Mouse (Mus musculus) bone marrow macrophage, adult 2 months (primary cell): ENCODE results near the gene Mylk2. TPM values are rescaled to one million over a fixed set of nuclear protein-coding genes. Genes with fewer than 3 reads are reported as not detected.
A peak's percentile ranks its signal among the peaks of the same experiment; 100 is the strongest.

ENCODE experiments used
- H3K27ac ChIP-seq: 2 replicates; pipeline ENCODE4 v1.5.1; 2012; ENCODE audit warnings: low read depth, low read length; ENCODE audit not compliant: insufficient read depth
- H3K4me1 ChIP-seq: 2 replicates; pipeline ENCODE4 v1.6.1; 2012; ENCODE audit warnings: low read length; ENCODE audit not compliant: control insufficient read depth, insufficient read depth
- H3K4me3 ChIP-seq: 2 replicates; pipeline ENCODE4 v1.5.1; 2012; ENCODE audit warnings: mild to moderate bottlenecking, low read length, moderate library complexity; ENCODE audit not compliant: insufficient read depth
- CTCF ChIP-seq: IDR thresholded peaks from 2 replicates; pipeline ENCODE4 v1.5.1; 2012; ENCODE audit warnings: low read depth, mild to moderate bottlenecking, low read length, moderate library complexity
- POLR2A ChIP-seq: IDR thresholded peaks from 2 replicates; pipeline ENCODE4 v1.6.1; 2012; ENCODE audit warnings: mild to moderate bottlenecking, low read depth, low read length, borderline replicate concordance
- polyA plus RNA-seq: library from polyadenylated mRNA; stranded (reverse); fragments of >200 nt; gene quantifications from 2 replicates; pipeline ENCODE4 v1.2.4, GENCODE M21; 2012; ENCODE audit not compliant: missing spikeins, insufficient read depth, insufficient read length

The Mylk2 gene
- polyA plus RNA-seq, 1 experiment = not detected

DNA sequence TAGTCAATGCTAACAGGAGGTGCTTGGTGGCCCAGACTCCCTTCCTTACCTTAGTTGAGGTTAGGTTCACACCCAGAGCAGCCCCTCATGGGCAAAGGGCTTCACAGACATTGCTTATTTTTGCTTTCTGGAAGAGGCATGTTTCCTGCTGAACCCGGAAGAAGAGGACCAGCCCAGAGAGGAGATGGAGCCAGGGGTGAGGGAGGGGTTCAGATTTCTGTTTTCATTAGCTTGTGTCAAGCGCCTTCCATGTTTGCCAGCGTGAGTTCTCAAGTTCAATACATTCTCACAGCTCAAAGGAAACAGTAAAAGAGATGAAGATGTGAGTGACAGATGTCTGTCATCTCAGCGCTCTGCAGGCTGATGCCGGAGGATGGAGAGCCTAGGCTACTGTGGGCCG lies 1.3 kb upstream of the Mylk2 start:
- H3K4me1 ChIP-seq = peaks cover 26% of the 10 kb centered on the region
- no peak overlapping the region for H3K27ac ChIP-seq
- TF ChIP-seq CTCF (no peak), POLR2A (no peak)
- H3K4me3 ChIP-seq = no peak overlapping the region

DNA sequence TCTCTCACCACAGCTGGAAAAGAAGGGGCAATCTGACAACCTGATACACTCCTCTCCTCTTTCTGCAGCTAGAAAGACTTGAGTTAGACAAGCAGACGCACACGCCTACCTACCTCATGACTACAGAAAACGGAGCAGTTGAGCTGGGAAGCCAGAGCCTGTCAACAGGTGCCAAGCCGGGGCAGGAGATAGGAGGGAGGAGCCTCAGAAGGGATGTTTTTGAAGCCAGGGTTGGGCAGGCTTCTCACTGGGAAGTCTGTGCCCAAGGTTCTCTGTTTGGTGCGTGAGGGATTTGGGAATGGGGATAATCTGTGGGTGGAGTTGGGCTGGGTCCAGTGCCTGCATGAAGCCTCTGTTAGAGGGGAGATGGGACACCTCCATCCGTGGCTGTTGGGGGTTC lies 280 bp downstream of the Mylk2 start:
- H3K27ac ChIP-seq = no peak overlapping the region
- H3K4me3 ChIP-seq = no peak overlapping the region
- peaks cover 13% of the 10 kb centered on the region for H3K4me1 ChIP-seq
- TF ChIP-seq POLR2A = no peak

DNA sequence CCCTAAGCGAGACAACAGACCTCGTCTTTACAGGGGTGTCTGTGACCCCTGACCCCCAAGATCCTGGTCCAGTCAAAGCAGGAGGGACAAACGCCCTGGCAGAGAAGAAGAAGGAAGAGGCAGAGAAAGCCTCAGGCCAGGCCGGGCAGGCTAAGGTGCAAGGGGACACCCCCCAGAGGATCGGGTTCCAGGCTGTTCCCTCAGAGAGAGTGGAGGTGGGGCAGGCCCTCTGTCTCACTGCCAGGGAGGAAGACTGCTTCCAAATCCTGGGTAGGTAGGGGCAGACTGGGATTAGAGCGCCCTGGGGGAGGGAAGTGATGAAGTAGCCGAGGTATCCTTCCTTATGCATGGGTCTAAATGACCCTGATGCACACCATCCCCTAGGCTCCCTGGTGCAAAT lies 2.3 kb downstream of the Mylk2 start:
- TF ChIP-seq POLR2A (no peak), CTCF (no peak)
- H3K4me1 ChIP-seq = peaks cover 4% of the 10 kb centered on the region; the same call in 1 of the 2 replicates
- no peak overlapping the region for H3K4me3 ChIP-seq

DNA sequence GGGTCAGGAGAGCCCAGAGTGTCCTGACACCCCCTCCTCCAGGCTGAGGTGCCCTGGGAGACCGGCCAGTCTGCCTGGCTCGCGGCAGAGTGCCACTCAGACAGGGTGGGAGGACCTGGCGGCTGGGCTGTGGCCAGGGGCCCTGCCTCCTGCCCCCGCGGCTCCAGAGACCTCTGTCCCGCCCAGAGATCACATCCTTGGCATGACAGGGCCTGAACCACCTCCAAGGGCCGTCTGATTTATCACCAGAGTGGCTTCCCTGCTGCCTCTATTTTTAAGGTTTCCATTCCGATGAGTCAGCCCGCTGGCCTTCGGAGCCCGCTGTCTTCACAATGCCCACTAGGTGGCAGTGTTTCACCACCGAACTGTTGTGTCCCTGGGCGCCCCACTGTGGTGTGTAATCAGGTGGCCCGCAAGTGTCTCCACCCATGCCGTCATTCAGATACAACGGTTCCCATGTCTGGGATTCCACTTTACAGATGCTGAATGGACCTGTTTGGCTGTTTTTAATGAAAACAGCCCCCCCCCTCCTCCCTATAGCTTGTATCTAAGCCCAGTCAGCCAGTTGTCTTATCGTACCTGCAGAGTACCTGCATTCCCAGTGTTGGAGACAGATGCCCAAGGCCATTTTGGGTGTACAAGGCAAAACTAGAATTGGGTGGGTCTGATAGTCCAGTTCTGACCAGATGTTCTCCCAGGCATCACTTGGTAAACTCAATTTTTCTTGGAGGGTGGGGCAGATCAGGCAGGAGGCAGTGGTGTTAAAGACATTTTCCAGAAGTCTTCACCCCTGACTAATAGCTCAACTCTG lies 3.4 kb downstream of the Mylk2 start:
- H3K4me3 ChIP-seq = no peak overlapping the region
- H3K27ac ChIP-seq = no peak overlapping the region
- H3K4me1 ChIP-seq = peaks cover 4% of the 10 kb centered on the region; the same call in 1 of the 2 replicates
- TF ChIP-seq CTCF (peak; percentile 98), POLR2A (no peak)

More for the DNA sequence above, 2.3 kb downstream of the Mylk2 start:
- no peak overlapping the region for H3K27ac ChIP-seq

DNA sequence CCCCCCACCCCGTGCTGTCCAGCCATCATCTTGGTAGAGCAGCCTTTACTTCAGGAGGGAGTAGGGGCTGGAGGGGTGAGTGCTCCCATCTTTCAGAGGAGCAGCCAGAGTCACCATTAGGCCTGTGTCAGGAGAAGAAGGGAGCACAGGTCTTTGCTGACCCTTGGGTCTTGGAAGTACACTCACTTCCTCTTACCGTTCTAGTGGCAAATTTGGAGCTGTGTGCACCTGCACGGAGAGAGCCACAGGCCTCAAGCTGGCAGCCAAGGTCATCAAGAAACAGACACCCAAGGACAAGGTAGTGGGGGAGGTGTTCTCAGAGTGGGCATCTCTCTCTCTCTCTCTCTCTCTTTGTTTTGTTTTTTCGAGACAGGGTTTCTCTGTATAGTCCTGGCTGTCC lies 4.3 kb downstream of the Mylk2 start:
- Histone ChIP-seq H3K4me3 (no peak overlapping the region), H3K4me1 (peaks cover 4% of the 10 kb centered on the region; the same call in 1 of the 2 replicates), H3K27ac (no peak overlapping the region)
- no peak for TF ChIP-seq POLR2A
- TF ChIP-seq CTCF = no peak

DNA sequence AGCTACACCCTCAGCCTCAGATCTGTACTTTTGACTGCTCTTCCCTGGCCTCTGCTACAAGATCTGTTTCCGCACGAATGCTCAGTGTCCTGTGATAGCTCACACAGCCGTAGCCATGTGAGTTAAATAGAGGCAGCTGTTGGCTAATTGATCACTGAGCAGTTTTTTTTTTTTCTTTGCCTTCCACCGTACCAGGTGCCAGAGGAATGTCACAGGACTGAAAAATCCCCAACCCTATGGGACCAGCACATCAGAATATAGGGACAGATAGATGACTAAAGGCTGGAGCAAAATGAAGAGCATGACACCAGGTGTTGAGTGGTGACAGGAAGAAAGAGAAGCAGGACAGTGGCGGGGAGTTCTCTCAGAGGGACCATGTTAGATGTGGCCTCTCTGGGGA lies 5.0 kb downstream of the Mylk2 start:
- H3K4me3 ChIP-seq = no peak overlapping the region
- TF ChIP-seq CTCF = no peak
- no peak for TF ChIP-seq POLR2A
- no peak overlapping the region for H3K27ac ChIP-seq
- H3K4me1 ChIP-seq = peaks cover 4% of the 10 kb centered on the region; the same call in 1 of the 2 replicates

DNA sequence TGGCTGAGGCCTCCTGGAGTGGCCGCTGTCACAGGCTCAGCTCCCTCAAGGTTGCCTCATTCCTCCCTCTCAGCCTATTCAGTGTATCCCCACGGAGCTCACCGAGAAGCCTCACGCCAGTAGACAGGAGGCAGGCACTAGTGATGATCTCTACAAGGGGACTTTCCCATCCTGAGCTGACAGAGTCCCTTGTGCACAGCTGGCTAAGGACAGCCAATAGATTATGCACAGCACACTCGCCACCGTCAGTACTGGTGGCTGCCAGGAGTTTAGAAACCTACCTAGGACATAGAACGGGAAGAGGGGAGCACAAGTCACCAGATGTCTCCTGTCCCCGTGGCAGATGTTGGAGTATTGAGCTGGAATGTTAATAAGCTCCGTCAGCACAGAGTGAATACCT lies 6.5 kb downstream of the Mylk2 start:
- H3K27ac ChIP-seq = no peak overlapping the region
- H3K4me1 ChIP-seq = peaks cover 4% of the 10 kb centered on the region; the same call in 1 of the 2 replicates
- TF ChIP-seq POLR2A (no peak), CTCF (no peak)
- no peak overlapping the region for H3K4me3 ChIP-seq

DNA sequence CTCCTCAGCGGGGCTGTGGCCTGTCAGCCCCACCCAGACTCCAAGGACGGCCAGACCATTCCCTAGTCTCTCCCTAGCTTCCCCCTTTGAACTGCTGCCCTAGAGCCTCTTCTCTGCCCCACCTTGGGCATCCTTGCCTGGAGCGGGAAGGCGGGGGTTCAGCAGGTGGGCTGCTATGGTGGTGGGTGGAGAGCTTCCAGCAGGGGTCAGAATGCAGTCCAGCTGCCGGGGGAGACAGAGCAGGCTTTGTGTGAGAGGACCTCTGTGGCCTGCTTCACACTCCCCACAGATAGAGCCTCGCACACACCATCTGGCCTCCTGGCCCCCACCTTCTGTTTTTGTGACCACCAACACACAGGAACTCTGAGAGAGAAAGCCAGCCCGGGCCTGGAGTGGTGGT lies 11.2 kb downstream of the Mylk2 start:
- H3K4me1 ChIP-seq = peaks cover 34% of the 10 kb centered on the region
- no peak overlapping the region for H3K4me3 ChIP-seq
- H3K27ac ChIP-seq = no peak overlapping the region
- TF ChIP-seq CTCF = no peak
- no peak for TF ChIP-seq POLR2A

DNA sequence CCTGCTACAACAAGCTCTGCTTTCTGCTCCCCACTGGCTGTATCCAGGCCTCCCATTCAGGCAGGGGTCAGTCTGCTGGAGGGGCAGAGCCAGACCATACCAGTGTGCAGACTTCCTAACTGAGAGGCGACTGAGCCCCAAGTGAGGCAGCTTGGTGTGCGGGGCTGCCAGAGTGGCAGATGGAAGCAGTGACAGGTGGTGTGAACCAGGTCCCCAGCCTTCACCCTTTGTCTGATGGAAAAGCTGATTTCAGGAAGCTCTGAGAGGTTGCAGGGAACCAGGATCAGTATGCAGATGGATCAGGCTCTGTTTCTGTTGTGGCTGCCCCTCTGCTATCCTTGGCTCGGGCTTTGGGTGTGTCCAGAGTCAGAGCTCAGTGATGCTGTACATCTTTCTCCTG lies 12.5 kb downstream of the Mylk2 start:
- no peak for TF ChIP-seq CTCF
- no peak for TF ChIP-seq POLR2A
- Histone ChIP-seq H3K4me3 (no peak overlapping the region), H3K4me1 (peaks cover 45% of the 10 kb centered on the region), H3K27ac (no peak overlapping the region)

DNA sequence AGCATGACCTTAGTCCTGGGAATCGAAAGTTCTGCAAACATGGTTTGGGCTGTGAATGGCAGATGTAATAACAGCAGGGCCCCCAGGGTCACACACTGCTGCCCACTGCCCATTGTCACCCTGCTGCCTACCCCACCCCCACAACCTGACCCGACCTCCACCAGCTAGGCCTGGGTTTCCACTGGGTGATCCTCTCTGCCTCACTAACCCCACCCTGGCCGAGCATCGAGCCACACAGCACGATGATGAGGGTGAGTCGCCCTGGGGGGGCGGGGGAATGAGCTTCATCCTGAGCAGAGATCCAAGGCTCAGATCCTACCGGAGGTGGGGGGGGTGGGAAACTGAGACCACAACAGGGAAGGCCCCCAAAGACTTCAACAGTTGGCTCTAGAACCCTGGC lies 13.0 kb downstream of the Mylk2 start:
- peaks cover 50% of the 10 kb centered on the region for H3K4me1 ChIP-seq
- no peak overlapping the region for H3K27ac ChIP-seq
- no peak overlapping the region for H3K4me3 ChIP-seq
- TF ChIP-seq POLR2A = no peak
- no peak for TF ChIP-seq CTCF
